Mouse (Mus musculus) liver, embryonic 14.5 days (tissue): ENCODE results near the gene Creb5. TPM values are rescaled to one million over a fixed set of nuclear protein-coding genes. Genes with fewer than 3 reads are reported as not detected.

Source experiments
- ATAC-seq: fragments of 200-750 bp; cut with Nextera tagmentation; 2 replicates; pipeline ENCODE4 v1.8.0; 2017; ENCODE audit warnings: moderate number of reproducible peaks, mild to moderate bottlenecking, moderate library complexity; ENCODE audit not compliant: insufficient read depth
- DNase-seq, 3 experiments: peaks; one replicate each; pipeline ENCODE4 v3.0.0-alpha.2; 2012 to 2013; ENCODE audit warnings: low read depth in 3 of 3, low spot score in 3 of 3
- H3K27ac ChIP-seq: fragments of 300-500 bp; sonication (generic); 2 replicates; pipeline ENCODE4 v1.5.1; 2014; ENCODE audit warnings: moderate library complexity, mild to moderate bottlenecking, control low read depth, inconsistent platforms
- H3K27me3 ChIP-seq: fragments of 300-500 bp; sonication (generic); 2 replicates; pipeline ENCODE4 v1.6.1; 2014; ENCODE audit warnings: mild to moderate bottlenecking, low read length, moderate library complexity; ENCODE audit not compliant: control insufficient read depth, insufficient read depth
- H3K36me3 ChIP-seq: fragments of 300-500 bp; sonication (generic); replicated peaks from 2 replicates; pipeline ENCODE4 v1.6.1; 2014; ENCODE audit warnings: low read depth; ENCODE audit not compliant: control insufficient read depth, insufficient read depth
- H3K4me1 ChIP-seq, 2 experiments: fragments of 200-500 bp in 1 of 2; fragments of 300-500 bp in 1 of 2; sonication (generic) in 1 of 2; replicated peaks; 2 replicates each; pipeline ENCODE4 v1.6.1; 2012 to 2014; ENCODE audit warnings: antibody characterized with exemption in 1 of 2, inconsistent platforms in 1 of 2, low read length in 1 of 2; ENCODE audit not compliant: control insufficient read depth in 2 of 2, insufficient read depth in 2 of 2
- H3K4me2 ChIP-seq: fragments of 300-500 bp; sonication (generic); 2 replicates; pipeline ENCODE4 v1.6.1; 2014; ENCODE audit warnings: low read depth, mild to moderate bottlenecking, control low read depth, moderate library complexity
- H3K4me3 ChIP-seq, 2 experiments: fragments of 200-500 bp in 1 of 2; fragments of 300-500 bp in 1 of 2; sonication (generic) in 1 of 2; 2 replicates each; pipeline ENCODE4 v1.5.1; 2012 to 2014; ENCODE audit warnings: low read depth in 2 of 2, low read length in 2 of 2, mild to moderate bottlenecking in 2 of 2, control low read depth in 1 of 2, inconsistent platforms in 1 of 2, moderate library complexity in 1 of 2; ENCODE audit not compliant: insufficient read depth in 1 of 2
- H3K9ac ChIP-seq: fragments of 300-500 bp; sonication (generic); replicated peaks from 2 replicates; pipeline ENCODE4 v1.6.1; 2014; ENCODE audit warnings: mild to moderate bottlenecking, control low read depth, moderate library complexity
- H3K9me3 ChIP-seq: fragments of 300-500 bp; sonication (generic); 2 replicates; pipeline ENCODE4 v1.6.1; 2016; ENCODE audit warnings: low read length, mixed read lengths; ENCODE audit not compliant: control insufficient read depth
- CTCF ChIP-seq: IDR thresholded peaks from 2 replicates; pipeline ENCODE4 v1.5.1; 2016; ENCODE audit warnings: antibody characterized with exemption, low read depth, control low read depth
- EP300 ChIP-seq: IDR thresholded peaks from 2 replicates; pipeline ENCODE4 v1.6.1; 2016; ENCODE audit warnings: antibody characterized with exemption, low read depth
- WGBS: fragments of 180-500 bp; shearing (Covaris S2); extraction: QIAGEN DNeasy Blood & Tissue Kit; methylation state at CpG from one replicate; pipeline ENCODE4 v1.1.7; 2014; ENCODE audit not compliant: insufficient replicate concordance; 5-methylcytosine and 5-hydroxymethylcytosine counted together
- polyA plus RNA-seq, 2 experiments: library from polyadenylated mRNA; depleted of rRNA in 1 of 2; stranded (reverse) in 1 of 2; unstranded in 1 of 2; fragments of >200 nt; fragmentation: Nextera tagmentation in 1 of 2; extraction: Ambion mirVana in 1 of 2; gene quantifications; 2 replicates each; pipeline versions ENCODE4 v1.2.1 to v1.2.3; 2012 to 2014

Gene Creb5
- polyA plus RNA-seq, 2 experiments: 0.04 to 0.06 TPM

GRCm38 (mm10) chr6:53714908-53715321, 427.8 kb downstream of the Creb5 start:
- 67% methylated on average over 9 of the region's 9 CpGs for WGBS
- Histone ChIP-seq H3K9me3 (no peaks in the 10 kb centered on the region), H3K4me2 (no peak overlapping the region), H3K27me3 (no peaks in the 10 kb centered on the region), H3K9ac (no peak overlapping the region), H3K27ac (no peak overlapping the region), H3K4me3 (no peak overlapping the region), H3K4me1 (no peaks in the 10 kb centered on the region), H3K36me3 (no peaks in the 10 kb centered on the region)
- TF ChIP-seq EP300 (no peak), CTCF (no peak)
- ATAC-seq (no peak), DNase-seq (no peak)

GRCm38 (mm10) chr6:53716013-53716412, 428.9 kb downstream of the Creb5 start:
- Histone ChIP-seq H3K9ac (no peak overlapping the region), H3K36me3 (no peaks in the 10 kb centered on the region), H3K27me3 (no peaks in the 10 kb centered on the region), H3K4me3 (no peak overlapping the region), H3K4me2 (no peak overlapping the region), H3K9me3 (no peaks in the 10 kb centered on the region), H3K4me1 (no peaks in the 10 kb centered on the region), H3K27ac (no peak overlapping the region)
- ATAC-seq (no peak), DNase-seq (no peak)
- 79% methylated on average over 9 of the region's 9 CpGs for WGBS
- TF ChIP-seq CTCF (no peak), EP300 (no peak)

- no peak overlapping the region for H3K4me3 ChIP-seq
- H3K9me3 ChIP-seq: no peaks in the 10 kb centered on the region
- no peaks in the 10 kb centered on the region for H3K27me3 ChIP-seq
- no peak overlapping the region for H3K27ac ChIP-seq
- no peaks in the 10 kb centered on the region for H3K36me3 ChIP-seq
- ATAC-seq (no peak), DNase-seq (no peak)
- TF ChIP-seq CTCF (no peak), EP300 (no peak)
- no peaks in the 10 kb centered on the region for H3K4me1 ChIP-seq
- no peak overlapping the region for H3K9ac ChIP-seq
- H3K4me2 ChIP-seq: no peak overlapping the region
- 55% methylated on average over 3 of the region's 3 CpGs for WGBS
Observed at GRCm38 (mm10) chr6:53720009-53720408, 432.9 kb downstream of the Creb5 start.

- H3K36me3 ChIP-seq: no peaks in the 10 kb centered on the region
- ATAC-seq (no peak), DNase-seq (peak in 1 of 3 experiments; percentile 2)
- 12% methylated on average over 9 of the region's 9 CpGs for WGBS
- TF ChIP-seq CTCF (peak; percentile 90), EP300 (no peak)
- no peak overlapping the region for H3K4me2 ChIP-seq
- no peak overlapping the region for H3K27ac ChIP-seq
- no peaks in the 10 kb centered on the region for H3K9me3 ChIP-seq
- no peaks in the 10 kb centered on the region for H3K27me3 ChIP-seq
- H3K4me1 ChIP-seq: no peaks in the 10 kb centered on the region
- no peak overlapping the region for H3K9ac ChIP-seq
- H3K4me3 ChIP-seq: no peak overlapping the region
Observed at GRCm38 (mm10) chr6:53721595-53721994, 434.5 kb downstream of the Creb5 start.

- TF ChIP-seq EP300 (no peak), CTCF (no peak)
- H3K4me1 ChIP-seq: no peaks in the 10 kb centered on the region
- DNase-seq (no peak), ATAC-seq (no peak)
- 65% methylated on average over 4 of the region's 4 CpGs for WGBS
- no peak overlapping the region for H3K4me3 ChIP-seq
- H3K27ac ChIP-seq: no peak overlapping the region
- no peak overlapping the region for H3K9ac ChIP-seq
- H3K27me3 ChIP-seq: no peaks in the 10 kb centered on the region
- no peaks in the 10 kb centered on the region for H3K9me3 ChIP-seq
- no peak overlapping the region for H3K4me2 ChIP-seq
- no peaks in the 10 kb centered on the region for H3K36me3 ChIP-seq
Observed at GRCm38 (mm10) chr6:53722694-53723093, 435.6 kb downstream of the Creb5 start.

GRCm38 (mm10) chr6:53730487-53730886, 443.4 kb downstream of the Creb5 start:
- TF ChIP-seq CTCF (no peak), EP300 (no peak)
- Histone ChIP-seq H3K9me3 (no peaks in the 10 kb centered on the region), H3K27ac (no peak overlapping the region), H3K36me3 (no peaks in the 10 kb centered on the region), H3K27me3 (no peaks in the 10 kb centered on the region), H3K4me1 (no peaks in the 10 kb centered on the region), H3K4me2 (no peak overlapping the region), H3K4me3 (no peak overlapping the region), H3K9ac (no peak overlapping the region)
- WGBS: 69% methylated on average over 7 of the region's 7 CpGs
- no peak for DNase-seq
- no peak for ATAC-seq
